Mouse (Mus musculus) adrenal gland, adult 8-10 months (tissue): ENCODE results near the gene Svip. TPM values are rescaled to one million over a fixed set of nuclear protein-coding genes. Genes with fewer than 3 reads are reported as not detected.

Experiments
- DNase-seq: peaks from one replicate; pipeline ENCODE4 v3.0.0; 2022
- total RNA-seq, 4 experiments: library from RNA; stranded (reverse); gene quantifications; 2 replicates each; pipeline ENCODE4 v1.2.4; 2022

Gene Svip
- total RNA-seq, 4 experiments from 2014 or later = 22.4 to 38.3 (median 30.2) TPM

DNA sequence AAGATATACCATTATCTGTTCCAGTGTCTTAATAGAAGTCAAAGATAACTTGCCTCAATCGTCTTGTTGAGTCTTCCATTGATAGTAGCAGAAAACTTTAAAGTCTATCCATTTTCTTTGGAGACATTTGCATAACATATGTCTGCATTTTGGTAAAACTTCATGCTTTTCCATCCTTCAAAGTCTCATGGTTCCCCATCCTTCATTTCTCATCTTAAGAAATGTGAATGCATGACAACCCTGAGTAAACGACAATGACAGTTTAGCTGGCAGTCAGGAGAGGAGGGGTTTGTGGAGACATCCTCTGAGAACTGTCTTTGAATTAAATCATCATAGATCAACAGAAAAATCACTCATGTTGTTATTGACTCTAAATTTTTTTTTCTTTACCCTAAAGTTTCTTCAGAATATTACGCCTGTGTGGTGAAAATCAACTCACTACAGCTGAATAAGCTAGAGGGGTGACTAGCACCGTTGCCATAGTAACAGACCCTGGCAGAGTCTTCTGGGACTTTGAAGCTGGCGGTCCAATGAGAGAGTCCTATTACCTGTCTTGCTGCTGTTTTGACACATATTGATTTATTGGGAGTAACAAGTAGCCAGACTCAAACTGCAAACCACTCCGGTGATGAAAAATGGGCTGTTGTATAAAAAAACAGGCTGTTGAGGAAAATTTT, 45.0 kb downstream of the Svip start:
- DNase-seq = no peak

DNA sequence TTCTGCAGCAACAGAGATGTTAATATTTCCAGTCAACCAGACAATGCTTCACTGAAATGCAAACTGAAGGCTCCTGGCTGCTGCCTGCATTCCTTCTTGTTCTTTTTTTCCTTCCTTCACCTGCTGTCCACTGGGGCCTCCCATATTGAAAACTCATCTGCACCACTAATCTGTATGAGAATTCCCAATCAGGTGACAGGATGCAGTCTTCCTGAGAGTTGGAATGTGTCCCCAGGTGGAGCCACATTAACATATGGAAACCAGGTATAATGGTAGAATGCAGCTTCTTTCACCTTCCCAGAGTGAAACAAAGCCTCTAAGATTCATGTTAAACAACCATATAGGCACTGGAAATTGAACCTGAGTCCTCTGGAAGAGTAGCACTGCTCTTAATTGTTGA, 48.1 kb downstream of the Svip start:
- no peak for DNase-seq

DNA sequence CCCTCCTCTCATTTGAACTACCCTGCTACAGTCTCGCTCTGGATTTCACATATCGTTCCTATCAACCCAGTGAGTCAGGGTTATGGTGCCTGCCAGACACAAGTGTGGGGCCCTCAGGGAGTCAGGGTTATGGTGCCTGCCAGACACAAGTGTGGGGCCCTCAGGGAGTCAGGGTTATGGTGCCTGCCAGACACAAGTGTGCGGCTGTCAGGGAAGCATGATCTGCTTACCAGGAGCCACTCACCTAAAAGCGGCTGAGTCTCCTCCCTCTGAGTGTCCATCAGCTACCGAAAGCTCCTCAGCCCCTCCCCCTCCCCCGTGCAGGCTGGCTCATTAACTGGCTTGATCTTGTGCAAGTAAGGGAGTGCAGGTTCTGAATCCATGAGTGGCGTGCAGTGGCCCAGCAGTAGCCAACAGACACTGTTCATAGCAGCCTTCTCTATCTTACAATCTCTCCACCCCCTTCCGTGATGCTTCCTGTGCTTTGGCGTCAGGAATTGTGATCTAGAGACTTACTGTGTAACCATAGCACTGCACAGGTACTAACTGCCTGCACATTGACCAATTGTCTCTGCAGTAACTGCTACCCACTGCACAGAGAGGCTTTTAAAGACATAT, 50.3 kb downstream of the Svip start:
- no peak for DNase-seq

Other genes starting within 250 kb of the Svip start
- 10 to 100 TPM; 45.7 to 85.5 (median 58.7) TPM for gene Gas2, start 144.0 kb downstream of the Svip start, total RNA-seq
- 10 to 100 TPM; 10.5 to 16.5 (median 13.5) TPM for gene Fancf, start 143.8 kb downstream of the Svip start, total RNA-seq
- not detected for gene 1700015G11Rik, start 9.7 kb upstream of the Svip start, total RNA-seq